Mouse (Mus musculus) stomach, embryonic 16.5 days (tissue): ENCODE results near the gene Lcn5. TPM values are rescaled to one million over a fixed set of nuclear protein-coding genes. Genes with fewer than 3 reads are reported as not detected.

Experiments
- ATAC-seq: fragments of 200-750 bp; cut with Nextera tagmentation; 2 replicates; pipeline ENCODE4 v1.8.0; 2017; ENCODE audit warnings: moderate number of reproducible peaks, moderate TSS enrichment; ENCODE audit not compliant: insufficient read depth, low FRiP score
- H3K27ac ChIP-seq: fragments of 300-500 bp; sonication (generic); 2 replicates; pipeline ENCODE4 v1.5.1; 2014; ENCODE audit warnings: low read length
- H3K27me3 ChIP-seq: fragments of 300-500 bp; sonication (generic); 2 replicates; pipeline ENCODE4 v1.6.1; 2014; ENCODE audit warnings: low read length, control low read depth, mixed read lengths; ENCODE audit not compliant: control insufficient read depth, insufficient read depth
- H3K36me3 ChIP-seq: fragments of 300-500 bp; sonication (generic); 2 replicates; pipeline ENCODE4 v1.6.1; 2014; ENCODE audit warnings: low read length; ENCODE audit not compliant: control insufficient read depth, insufficient read depth
- H3K4me1 ChIP-seq: fragments of 300-500 bp; sonication (generic); 2 replicates; pipeline ENCODE4 v1.6.1; 2014; ENCODE audit warnings: low read length, control low read depth, mixed read lengths; ENCODE audit not compliant: control insufficient read depth, insufficient read depth
- H3K4me2 ChIP-seq: fragments of 300-500 bp; sonication (generic); 2 replicates; pipeline ENCODE4 v1.6.1; 2014; ENCODE audit warnings: low read depth, low read length, mixed read lengths
- H3K4me3 ChIP-seq: fragments of 300-500 bp; sonication (generic); replicated peaks from 2 replicates; pipeline ENCODE4 v1.5.1; 2014; ENCODE audit warnings: mild to moderate bottlenecking, low read length
- H3K9ac ChIP-seq: fragments of 300-500 bp; sonication (generic); 2 replicates; pipeline ENCODE4 v1.6.1; 2014; ENCODE audit warnings: low read length
- H3K9me3 ChIP-seq: fragments of 300-500 bp; sonication (generic); replicated peaks from 2 replicates; pipeline ENCODE4 v1.6.1; 2016; ENCODE audit warnings: low read length, control low read depth; ENCODE audit not compliant: control insufficient read depth
- WGBS: fragments of 180-500 bp; shearing (Covaris S2); extraction: QIAGEN DNeasy Blood & Tissue Kit; methylation state at CpG from one replicate; pipeline ENCODE4 v1.1.7; 2014; 5-methylcytosine and 5-hydroxymethylcytosine counted together
- polyA plus RNA-seq: library from polyadenylated mRNA; unstranded; fragments of >200 nt; fragmentation: Nextera tagmentation; extraction: Ambion mirVana; gene quantifications from 2 replicates; pipeline ENCODE4 v1.2.1, GENCODE M21; 2015

Gene Lcn5
- polyA plus RNA-seq, 1 experiment from 2014 or later = not detected

DNA sequence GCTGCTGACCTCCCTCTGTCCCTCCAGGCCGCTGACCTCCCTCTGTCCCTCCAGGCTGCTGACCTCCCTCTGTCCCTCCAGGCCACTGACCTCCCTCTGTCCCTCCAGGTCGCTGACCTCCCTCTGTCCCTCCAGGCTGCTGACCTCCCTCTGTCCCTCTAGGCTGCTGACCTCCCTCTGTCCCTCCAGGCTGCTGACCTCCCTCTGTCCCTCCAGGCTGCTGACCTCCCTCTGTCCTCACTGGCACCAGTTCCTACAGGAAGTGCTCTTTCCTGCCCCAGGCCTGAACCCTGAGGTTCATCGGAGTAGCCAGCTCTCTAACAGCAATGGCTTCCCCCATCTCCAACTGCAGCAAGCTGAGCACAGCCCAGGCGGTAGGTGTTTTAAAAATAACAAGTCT lies 29.0 kb upstream of the Lcn5 start:
- Histone ChIP-seq H3K9me3 (no peaks in the 10 kb centered on the region), H3K4me1 (no peaks in the 10 kb centered on the region), H3K27me3 (no peaks in the 10 kb centered on the region), H3K4me2 (no peak overlapping the region), H3K27ac (no peak overlapping the region), H3K36me3 (no peaks in the 10 kb centered on the region), H3K9ac (no peak overlapping the region), H3K4me3 (no peak overlapping the region)
- 49% methylated on average over 4 of the region's 4 CpGs for WGBS
- ATAC-seq = no peak

DNA sequence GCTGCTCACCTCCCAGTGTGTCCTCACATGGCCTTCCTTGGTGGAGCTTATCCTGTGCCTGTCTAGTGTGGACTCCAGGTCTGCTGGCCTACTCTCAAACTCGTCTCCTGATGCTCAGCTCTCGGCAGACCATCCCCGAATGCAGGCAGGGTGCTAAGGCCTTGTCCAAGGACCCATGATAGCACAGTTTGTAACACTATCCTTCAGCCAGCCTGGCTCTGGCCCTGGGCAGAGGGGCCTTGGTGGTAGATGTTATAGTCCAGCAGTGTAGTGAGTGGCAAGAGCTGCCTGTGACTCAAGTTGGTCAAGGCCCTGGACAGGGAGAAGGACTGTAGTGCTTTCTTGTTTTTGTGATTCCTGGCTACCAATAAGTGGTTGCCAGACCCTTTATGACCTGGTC lies 24.1 kb upstream of the Lcn5 start:
- Histone ChIP-seq H3K4me2 (no peak overlapping the region), H3K4me1 (no peaks in the 10 kb centered on the region), H3K27ac (no peak overlapping the region), H3K9me3 (no peaks in the 10 kb centered on the region), H3K36me3 (no peaks in the 10 kb centered on the region), H3K4me3 (no peak overlapping the region), H3K27me3 (no peaks in the 10 kb centered on the region), H3K9ac (no peak overlapping the region)
- WGBS = 71% methylated on average over 3 of the region's 3 CpGs
- ATAC-seq = no peak

DNA sequence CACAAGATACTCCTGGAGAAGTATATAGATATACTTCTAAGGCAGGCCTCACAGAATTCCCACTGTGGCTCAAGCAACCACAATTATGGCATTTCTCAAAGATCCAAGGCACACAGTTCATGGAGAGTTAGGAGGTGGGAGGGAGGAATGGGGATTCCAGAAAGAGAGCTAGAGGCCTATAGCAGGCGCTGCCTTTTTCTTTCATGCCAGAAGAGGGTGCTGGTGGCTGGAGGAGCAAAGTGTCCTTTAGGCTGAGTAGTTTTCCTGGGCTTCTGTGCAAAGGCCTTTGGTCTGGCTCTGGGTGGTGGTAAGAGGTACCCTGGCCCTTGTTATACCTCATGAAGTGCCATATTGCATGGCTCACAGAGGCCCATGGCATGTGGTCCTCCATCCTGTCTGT lies 23.7 kb upstream of the Lcn5 start:
- Histone ChIP-seq H3K4me3 (no peak overlapping the region), H3K4me2 (no peak overlapping the region), H3K9me3 (no peaks in the 10 kb centered on the region), H3K4me1 (no peaks in the 10 kb centered on the region), H3K36me3 (no peaks in the 10 kb centered on the region), H3K27me3 (no peaks in the 10 kb centered on the region), H3K27ac (no peak overlapping the region), H3K9ac (no peak overlapping the region)
- WGBS = 62% methylated on average over 1 of the region's 1 CpGs
- ATAC-seq = no peak

DNA sequence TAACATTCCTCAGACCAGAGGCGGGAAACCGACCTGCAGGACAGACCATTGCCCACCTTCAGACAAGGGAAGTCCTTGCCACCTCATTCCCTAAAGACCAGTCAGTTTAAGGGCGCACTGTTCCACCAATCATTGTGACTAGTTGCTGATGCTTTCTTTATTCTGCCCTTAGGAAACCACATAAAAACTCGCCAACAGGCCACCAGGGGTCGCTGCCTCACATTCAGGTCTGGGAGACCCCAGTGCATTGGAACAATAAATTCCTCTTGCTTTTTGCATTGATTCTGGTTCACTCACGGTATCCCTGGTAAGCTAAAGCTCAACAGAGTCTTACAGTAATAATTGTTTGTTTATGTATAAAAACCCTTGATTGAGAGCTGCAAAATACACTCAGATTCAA lies 17.9 kb upstream of the Lcn5 start:
- Histone ChIP-seq H3K9ac (no peak overlapping the region), H3K4me2 (no peak overlapping the region), H3K36me3 (no peaks in the 10 kb centered on the region), H3K4me1 (no peaks in the 10 kb centered on the region), H3K9me3 (no peaks in the 10 kb centered on the region), H3K4me3 (no peak overlapping the region), H3K27me3 (no peaks in the 10 kb centered on the region), H3K27ac (no peak overlapping the region)
- no peak for ATAC-seq
- 23% methylated on average over 6 of the region's 6 CpGs for WGBS

DNA sequence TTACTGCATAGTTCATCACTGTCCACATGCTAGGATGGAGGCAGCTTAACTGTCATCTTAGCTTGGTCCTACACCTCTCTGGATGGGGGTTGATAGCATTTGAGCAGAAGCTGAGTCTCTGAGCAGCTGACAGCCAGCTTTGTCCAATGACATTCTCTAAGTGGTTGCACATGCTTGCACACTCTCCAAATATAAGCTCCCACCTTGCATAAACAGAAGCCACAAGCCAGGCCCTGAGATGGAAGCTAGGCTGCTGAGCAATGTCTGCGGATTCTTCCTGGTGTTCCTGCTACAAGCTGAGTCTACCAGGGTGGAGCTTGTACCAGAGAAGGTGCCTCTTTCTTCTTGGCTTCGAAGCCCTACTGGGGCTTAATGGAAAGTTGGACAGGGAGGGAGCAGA lies 4.8 kb upstream of the Lcn5 start, which contains the start of gene Lcn8:
Gene Lcn8 (plus strand): TSS at position 219 of the 400 bp plus-strand sequence.
- ATAC-seq = no peak
- Histone ChIP-seq H3K27ac (no peak within 1 kb of the TSS), H3K9ac (no peak within 1 kb of the TSS), H3K4me1 (no peaks in the 10 kb centered on the region), H3K4me2 (no peak within 1 kb of the TSS), H3K36me3 (no peaks in the 10 kb centered on the region), H3K4me3 (no peak within 1 kb of the TSS), H3K9me3 (no peaks in the 10 kb centered on the region), H3K27me3 (no peaks in the 10 kb centered on the region)
- 65% methylated on average over 2 of the region's 2 CpGs for WGBS

DNA sequence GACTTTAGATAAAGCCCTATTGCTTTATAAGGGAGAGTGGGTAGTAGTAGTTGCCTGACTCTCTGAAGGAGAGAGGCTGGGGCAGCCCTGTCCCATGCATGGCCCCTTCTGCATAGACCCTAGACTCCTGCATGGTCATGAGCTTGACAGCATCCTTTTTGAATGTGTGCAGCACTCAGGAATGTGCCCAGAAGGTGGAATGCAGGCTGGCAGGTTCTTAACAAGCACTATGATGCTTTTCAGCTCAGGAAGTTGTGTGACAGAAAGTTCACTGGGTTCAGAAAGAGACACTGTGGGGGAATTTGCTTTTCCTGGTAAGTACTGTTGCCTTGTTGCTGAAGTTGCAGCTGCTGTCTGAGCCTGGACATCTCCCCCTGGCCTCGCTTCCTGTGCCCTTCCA lies 3.2 kb upstream of the Lcn5 start:
- Histone ChIP-seq H3K9ac (no peak overlapping the region), H3K27me3 (no peaks in the 10 kb centered on the region), H3K27ac (no peak overlapping the region), H3K4me3 (no peak overlapping the region), H3K4me2 (no peak overlapping the region), H3K4me1 (no peaks in the 10 kb centered on the region), H3K36me3 (no peaks in the 10 kb centered on the region), H3K9me3 (no peaks in the 10 kb centered on the region)
- ATAC-seq = no peak
- WGBS = 56% methylated on average over 1 of the region's 1 CpGs

DNA sequence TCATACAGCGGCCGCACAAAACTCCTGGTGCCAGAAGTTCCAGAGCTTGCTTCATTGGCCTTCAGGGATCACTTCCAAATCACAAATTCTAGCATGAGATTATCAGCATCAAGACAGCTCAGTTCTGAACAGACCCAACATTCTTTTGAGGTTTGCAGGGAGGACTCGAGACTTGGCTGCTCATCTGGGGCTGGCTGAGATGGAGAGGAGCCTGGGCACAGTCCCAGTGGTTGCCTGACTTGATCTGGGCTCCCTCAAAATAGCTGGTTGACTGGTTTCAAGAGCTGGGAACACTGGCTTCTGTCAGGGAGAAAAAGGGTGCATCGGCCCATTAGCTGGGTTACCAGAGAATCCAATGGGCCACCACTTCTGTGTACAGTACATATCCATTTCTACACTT lies 1.1 kb upstream of the Lcn5 start:
- no peak overlapping the region for H3K4me3 ChIP-seq
- H3K36me3 ChIP-seq = no peaks in the 10 kb centered on the region
- H3K27ac ChIP-seq = no peak overlapping the region
- ATAC-seq = no peak
- H3K4me2 ChIP-seq = no peak overlapping the region
- H3K27me3 ChIP-seq = no peaks in the 10 kb centered on the region
- no peak overlapping the region for H3K9ac ChIP-seq
- H3K9me3 ChIP-seq = no peaks in the 10 kb centered on the region
- no peaks in the 10 kb centered on the region for H3K4me1 ChIP-seq
- 75% methylated on average over 4 of the region's 4 CpGs for WGBS

DNA sequence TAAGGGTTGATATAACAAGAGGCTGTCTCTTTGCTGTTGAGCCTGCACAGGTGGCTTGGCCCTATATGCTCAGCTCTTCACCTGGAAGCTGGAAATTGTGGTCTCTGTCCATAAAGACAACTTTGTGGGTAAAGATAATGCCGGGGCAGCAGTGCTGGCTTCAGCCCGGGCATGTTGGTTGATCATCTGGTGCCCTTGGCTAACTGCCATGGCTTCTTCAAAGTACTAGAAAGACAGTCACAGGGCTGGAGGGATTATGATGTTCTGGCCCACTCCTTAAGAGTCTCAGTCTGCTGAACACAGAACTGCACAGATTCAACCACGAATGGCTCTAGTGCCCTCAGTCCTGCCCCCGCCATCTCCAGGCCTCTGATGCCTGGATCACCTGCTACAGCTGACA lies 506 bp upstream of the Lcn5 start:
- no peaks in the 10 kb centered on the region for H3K36me3 ChIP-seq
- no peaks in the 10 kb centered on the region for H3K27me3 ChIP-seq
- H3K27ac ChIP-seq = no peak overlapping the region
- 79% methylated on average over 4 of the region's 4 CpGs for WGBS
- no peaks in the 10 kb centered on the region for H3K4me1 ChIP-seq
- no peaks in the 10 kb centered on the region for H3K9me3 ChIP-seq
- H3K9ac ChIP-seq = no peak overlapping the region
- no peak overlapping the region for H3K4me3 ChIP-seq
- no peak overlapping the region for H3K4me2 ChIP-seq
- no peak for ATAC-seq

DNA sequence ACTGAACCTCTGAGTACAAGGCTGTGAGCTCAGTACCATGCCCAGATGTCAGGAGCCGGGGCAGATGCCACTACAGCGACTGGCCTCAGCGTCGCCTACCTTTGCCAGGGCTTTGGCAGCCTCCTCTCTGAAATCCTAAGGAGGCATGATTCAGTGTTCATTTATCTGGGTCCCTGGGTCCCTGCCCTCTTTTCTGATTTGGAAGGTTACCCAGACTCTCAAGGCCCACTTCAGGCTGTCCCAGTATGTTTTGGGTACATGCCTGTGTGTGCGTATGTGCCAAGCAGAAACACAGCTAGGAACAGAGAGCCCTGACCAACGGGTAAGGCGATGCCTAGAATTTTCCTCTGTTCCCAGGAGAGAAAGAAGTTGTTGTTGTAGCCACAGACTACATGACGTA lies 2.5 kb downstream of the Lcn5 start:
- no peaks in the 10 kb centered on the region for H3K27me3 ChIP-seq
- no peaks in the 10 kb centered on the region for H3K36me3 ChIP-seq
- no peaks in the 10 kb centered on the region for H3K9me3 ChIP-seq
- H3K9ac ChIP-seq = no peak overlapping the region
- WGBS = 82% methylated on average over 8 of the region's 8 CpGs
- ATAC-seq = no peak
- H3K4me1 ChIP-seq = no peaks in the 10 kb centered on the region
- H3K27ac ChIP-seq = no peak overlapping the region
- no peak overlapping the region for H3K4me3 ChIP-seq
- H3K4me2 ChIP-seq = no peak overlapping the region
